Mouse (Mus musculus): ENCODE results near the gene Mthfd1l.
"Not testable (repeated sequence)": the region's sequence is repeated elsewhere in the genome, so short reads cannot be mapped to it uniquely, and the experiment has no call there.

The Mthfd1l gene

DNA sequence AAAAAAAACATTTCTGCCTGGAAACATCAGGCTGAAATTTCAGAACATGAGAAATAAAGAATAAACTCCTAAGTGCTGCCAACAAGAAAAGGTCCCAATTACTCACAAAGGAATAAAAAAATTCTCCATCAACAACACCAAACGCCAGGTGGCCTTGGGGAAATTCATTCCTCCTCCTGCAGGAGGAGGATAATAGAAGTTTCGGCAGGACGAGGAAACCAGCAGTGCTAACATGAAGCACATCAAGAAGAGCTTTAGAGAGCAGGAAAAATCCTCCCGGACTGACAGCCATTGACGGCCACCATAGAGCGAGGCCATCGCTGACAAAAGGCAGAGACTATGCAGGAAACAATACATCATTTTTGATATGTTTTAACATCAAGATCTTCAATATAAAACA is 71.5 kb downstream of the Mthfd1l start:
- no peak for DNase-seq (ENCODE audit: low spot score)

DNA sequence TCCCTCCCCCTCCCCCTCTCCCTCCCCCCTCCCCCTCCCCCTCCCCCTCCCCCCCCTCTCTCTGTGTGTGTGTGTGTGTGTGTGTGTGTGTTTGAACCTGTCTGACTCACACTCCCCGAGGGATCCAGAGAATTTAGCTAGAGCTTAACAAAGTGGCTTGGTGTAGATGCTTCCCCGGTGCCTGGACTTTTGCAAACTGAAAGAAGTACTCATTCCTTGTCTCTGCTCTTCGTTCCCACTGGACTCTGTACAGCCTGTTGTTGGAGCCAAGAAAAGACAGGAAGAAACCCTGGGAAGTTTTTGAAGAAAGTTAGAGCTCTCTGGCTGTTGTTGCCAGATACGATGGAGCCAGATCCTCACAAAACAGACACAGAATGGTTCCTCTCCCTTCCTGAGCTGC is 73.6 kb downstream of the Mthfd1l start:
- DNase-seq (ENCODE audit: low spot score), result no peak

DNA sequence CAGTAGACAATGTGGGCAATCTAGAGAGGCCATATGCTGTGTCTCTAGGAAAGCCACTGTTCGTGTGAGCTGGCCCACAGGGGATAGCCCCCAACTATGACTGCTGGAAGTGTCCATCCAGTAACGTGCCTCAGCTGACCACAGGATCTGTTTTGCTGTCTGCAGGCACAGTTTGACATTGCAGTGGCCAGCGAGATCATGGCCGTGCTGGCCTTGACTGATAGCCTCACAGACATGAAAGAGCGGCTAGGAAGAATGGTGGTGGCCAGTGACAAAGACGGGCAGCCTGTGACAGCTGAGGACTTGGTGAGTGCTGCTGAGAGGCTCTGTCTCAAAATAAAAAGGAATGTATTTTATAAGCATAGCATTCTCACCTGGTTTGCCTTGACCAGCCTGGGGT is 74.7 kb downstream of the Mthfd1l start:
- no peak for DNase-seq (ENCODE audit: low spot score)

DNA sequence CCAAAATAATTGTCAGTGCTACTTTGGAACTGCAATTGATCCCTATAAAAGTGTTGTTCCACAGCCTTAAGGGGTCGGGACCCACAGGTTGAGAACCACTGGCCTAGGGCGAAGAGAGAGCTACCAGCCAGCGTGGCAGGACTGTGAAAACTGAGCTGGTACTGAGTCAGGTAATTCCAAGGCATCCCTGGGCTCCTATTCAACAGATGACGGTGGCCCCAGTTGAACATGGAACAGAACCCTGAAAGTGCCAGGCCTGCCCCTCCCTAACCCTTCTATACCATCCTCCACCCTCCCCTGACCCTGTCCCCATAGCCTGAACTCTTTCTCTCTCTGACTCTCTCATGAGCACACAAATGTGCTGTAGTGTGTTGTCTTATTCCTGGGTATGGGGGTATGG is 77.3 kb downstream of the Mthfd1l start:
- no peak for DNase-seq (ENCODE audit: low spot score)

DNA sequence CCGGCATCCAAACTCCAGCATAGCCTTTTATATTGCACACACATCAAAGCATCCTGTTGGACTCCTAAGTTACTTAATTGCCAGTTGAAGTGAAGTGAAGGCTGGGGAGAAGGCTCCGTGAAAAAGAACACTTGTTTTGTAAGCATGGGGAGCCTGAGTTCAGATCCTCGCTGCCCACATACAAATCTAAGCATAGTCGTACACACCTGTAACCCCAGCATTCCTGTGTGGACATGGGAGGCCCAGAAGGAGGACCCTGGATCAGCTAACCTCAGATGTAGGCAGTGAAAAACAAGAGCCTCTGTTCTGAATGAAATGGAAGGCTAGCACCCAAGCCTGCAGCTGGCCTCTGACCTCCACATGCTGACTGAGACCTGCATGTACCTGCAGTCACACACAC is 79.8 kb downstream of the Mthfd1l start:
- DNase-seq (ENCODE audit: low spot score), result no peak

DNA sequence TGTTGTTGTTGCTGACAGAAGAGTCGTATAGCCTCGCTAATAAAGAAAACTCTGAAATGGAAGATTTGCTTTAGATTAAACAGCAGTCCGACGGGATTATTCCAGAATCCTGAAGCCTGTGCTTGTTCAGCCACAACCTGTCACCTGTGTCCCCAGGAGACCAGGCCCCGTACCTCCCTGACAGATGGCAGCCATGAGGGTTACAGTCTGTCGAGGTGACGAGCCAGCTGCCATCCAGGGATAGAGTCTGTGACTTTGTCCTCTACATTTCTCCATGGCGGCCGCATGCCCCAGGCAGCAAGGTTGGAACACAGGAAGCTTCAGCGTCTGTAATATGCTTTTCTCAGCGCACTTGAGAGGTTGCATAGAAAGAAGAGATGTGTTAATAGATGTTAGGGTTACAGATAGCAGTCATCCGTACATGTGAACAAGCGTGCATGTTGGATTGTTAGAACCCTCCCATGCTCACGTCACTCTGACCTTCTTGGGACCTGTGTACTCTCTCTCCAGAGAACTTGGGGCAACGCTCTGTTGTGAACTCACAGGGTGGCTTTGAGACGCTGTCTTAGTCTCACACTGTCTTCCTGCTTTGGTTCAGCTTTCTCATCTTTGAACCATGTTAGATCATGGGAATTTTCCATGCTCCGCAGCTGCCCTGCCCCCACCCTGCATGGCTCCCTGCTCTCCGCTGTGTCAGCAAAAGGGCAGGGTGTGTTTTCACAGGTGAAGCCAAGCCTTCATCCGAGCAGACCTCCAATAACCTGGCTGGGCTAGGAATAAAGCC is 80.6 kb downstream of the Mthfd1l start:
- DNase-seq (ENCODE audit: low spot score), result no peak

DNA sequence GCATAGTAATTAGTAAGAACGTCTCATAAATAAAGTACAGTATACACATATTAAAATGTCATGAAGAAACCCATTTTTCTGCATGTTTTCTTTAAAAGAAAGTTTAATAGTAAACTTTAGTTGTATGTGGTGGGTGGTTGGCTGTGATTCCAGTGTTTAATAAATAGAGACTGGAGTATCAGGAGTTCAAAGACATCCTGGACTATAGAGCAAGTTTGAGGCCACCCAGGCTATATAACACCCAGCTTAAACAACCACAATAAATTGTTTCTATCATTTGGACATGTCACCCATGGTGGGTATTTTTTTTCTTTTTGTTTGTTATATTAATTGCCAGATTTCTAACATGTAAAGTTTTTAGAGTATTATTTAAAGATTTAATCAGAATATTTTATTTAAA is 81.7 kb downstream of the Mthfd1l start:
- DNase-seq (ENCODE audit: low spot score), result no peak

DNA sequence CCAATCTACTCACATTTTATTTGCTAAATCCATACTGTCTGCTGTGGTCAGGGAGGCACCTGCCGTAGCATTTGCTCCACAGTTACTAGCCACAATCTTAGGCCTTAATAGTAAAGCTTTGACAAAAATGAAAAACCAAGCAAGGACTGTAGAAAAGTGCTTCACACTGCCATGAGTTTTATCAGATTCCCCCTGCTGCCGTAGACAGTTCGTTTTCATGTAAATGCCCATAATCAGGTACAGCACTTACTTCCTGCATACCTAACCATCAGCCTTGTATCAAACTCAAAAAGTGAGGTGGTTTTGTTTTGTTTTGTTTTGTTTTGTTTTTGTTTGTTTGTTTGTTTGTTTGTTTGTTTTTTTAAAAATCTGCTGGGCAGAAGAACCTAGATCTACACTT is 84.5 kb downstream of the Mthfd1l start:
- no peak for DNase-seq (ENCODE audit: low spot score)

DNA sequence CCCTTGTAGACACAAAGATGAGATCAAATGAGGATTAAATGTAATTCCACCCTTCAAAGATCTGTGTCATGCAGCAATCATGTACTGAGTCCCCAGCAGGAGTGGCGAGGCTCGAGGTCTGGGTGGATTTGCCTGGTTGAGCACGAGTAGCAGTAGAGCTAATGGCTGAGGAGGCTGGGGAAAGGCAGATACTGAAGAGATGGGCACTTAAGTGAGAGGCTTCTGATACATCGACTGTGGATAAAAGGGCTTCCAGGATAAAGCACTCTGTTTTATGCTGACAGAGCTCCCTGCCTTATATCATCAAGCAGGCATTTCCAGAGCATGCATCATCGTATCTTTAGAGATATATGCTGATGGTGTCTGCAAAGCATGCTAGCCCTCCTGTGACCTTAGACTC is 84.9 kb downstream of the Mthfd1l start:
- DNase-seq (ENCODE audit: low spot score), result no peak

DNA sequence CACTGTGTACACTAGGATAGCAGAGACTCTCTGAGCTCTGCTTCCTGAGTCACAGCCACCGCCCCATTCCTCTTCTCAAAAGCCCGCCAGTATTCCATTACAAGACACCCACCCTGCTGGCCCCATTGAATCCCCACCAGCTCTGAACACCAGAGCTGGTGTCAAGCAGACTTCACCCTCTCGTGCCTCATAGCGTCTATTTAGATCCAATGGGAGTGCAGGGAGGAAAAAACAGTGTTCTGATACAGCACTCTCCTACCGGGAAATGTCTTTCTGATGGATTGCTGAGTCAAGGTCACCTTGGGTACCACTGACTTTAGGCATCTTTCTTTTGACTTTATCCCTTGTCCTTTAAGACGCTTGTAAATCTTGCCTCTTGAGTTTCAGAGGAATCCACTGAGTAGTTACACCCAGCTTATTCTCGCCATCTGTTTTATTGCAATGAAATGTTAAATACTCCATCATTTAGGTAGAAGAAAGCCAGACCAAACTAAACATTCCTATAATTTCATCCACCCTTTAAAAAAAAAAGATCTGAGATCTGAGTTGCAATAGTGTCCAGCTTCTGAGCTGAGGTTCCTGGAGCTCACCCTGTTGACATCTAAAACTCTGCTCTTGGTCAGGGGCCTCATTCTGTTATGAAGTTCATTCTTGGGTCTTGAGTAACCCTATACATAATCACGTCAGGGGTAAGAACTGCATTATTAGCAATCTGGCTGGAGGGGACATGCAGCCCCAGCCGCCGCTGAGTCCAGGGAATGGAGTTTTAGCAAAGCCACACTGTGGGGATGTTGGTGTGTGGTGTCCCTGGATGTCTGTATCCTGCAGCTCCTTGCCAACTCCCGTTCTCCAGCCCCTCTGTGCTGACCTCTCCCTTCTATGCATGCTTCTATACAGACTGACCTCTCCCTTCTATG is 88.4 kb downstream of the Mthfd1l start:
- DNase-seq (ENCODE audit: low spot score), result no peak

DNA sequence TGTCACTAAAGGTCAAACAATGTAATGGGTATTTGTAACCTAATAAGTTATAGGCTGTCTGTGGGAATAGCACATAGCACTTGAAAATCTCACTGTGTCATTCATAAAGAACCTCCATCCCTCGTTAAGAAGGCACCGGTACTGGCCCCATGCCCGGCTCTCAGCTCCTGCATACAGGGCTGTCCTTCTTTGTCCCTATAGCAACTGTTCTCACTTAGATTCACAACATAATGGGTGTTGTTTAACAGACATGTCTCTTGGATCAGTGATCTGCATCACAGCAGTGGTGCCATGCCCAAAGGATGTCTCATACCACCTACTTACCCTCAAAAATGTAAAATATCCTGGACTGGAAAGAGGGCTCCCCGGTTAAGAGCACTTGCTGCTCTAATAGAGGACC is 90.6 kb downstream of the Mthfd1l start:
- DNase-seq (ENCODE audit: low spot score), result no peak

DNA sequence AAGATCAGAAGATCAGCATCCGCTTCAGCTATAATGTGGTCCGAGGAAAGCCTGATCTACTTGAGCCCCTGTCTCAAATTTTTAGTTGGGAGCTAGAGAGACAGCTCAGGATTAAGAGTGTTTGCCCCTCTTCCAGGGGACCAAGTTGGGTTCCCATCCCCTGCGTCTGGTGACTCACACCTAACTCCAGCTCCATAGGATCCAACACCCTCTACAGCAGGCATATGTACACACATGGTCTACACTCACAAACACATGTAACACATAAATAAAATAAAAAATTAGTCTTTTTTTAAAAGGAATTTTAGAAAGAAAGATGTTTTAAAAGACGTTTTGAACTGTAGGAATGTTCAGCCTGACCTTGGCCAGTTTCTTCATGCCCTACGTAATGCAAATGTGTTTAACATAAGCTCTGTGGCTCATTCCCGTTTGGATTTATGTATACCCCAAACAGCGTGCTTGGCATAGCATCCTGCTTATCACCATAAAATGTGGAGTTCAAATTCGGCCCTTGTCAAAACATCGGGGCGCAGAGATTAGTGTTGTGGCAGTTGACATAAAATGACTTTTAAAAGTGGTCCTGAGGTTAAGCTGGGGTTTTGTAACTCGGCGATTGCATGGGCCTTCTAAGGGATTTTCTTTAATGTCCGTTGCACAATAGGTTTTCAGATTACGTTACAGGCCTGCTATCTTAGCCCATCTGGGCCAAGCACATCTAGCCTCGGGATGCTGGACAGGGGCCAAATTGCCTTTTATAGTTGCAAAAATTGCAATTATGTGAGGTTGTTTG is 92.6 kb downstream of the Mthfd1l start:
- no peak for DNase-seq (ENCODE audit: low spot score)

DNA sequence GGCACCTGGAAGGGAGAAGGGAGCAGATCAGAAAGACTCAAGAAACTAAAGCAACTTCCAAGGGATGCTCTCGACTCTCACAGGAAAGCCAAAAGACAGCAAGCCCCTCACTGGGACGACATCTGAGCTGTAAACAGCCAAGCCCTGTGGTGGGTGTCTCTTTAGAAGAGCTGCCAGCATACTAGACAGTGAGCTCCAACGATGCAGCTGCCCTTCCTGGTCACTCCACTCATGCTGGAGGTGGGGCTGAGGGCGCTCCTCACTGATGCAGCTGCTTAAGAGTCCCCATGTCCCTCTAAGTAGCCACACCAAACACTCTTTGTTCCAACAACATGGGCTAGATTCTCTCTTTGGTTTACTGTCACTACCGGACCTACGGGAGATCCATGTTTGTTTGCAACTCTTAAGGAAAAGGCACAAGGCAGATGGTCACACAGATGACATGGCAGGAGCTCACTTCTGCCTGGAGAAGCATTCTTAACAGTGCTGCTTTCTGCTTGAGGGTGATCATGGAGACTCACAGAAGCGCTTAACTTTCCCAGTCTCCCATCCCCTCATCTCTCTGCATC is 96.4 kb downstream of the Mthfd1l start:
- DNase-seq (ENCODE audit: low spot score), result no peak

DNA sequence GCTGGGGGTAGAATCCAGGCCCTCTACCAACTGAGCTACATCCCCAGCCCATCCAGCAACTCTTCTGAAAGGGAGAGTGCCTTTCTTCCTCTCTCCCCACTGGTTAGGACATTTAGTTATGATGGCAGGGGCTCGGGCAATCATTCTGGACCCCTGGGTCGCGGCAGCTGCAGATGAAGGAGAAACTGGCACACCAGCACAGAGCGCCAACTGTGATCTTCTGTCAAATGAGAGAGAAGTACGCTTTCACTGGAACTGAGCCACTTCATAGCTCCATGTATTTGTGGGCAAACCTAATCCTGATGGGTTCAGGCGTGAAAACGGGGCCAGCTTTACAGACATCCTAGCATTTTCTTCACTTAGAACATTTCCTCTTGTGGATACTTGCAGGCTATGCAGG is 97.1 kb downstream of the Mthfd1l start:
- DNase-seq (ENCODE audit: low spot score), result no peak

DNA sequence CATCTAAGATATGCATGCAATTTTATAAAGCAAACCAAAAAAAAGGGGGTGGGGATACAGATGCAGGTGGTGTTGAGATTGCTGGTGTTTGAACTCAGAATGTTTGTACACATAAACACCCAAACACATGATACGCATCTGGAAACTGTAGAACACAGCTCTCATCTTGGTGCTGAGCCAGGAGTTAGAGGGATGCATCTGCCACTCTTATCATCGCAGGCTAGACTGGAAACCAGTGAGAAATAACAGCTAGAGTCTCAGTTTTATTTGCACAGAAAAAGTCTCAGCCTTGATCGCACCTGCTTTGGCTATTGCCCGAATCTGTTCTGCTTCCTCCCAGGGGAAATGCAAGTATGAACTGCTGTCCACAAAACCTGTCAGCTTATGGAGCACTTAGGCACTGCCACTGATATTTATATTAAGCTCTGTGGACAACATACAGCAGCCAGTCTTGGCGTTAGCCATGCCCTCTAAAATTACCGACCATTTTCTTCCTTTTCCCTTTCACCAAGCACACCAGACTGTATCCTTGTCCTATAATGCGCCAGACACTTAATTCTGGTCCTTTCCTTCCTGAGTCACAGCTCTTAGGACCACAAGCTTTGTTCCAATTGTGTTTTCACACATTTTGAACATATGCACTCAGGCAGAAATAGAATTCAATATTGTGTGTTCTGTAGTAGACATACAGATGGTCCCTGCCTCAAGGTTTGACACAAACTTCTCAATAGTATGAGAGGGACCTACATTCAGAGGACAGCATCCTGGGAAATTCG is 98.3 kb downstream of the Mthfd1l start:
- DNase-seq (ENCODE audit: low spot score), result no peak

DNA sequence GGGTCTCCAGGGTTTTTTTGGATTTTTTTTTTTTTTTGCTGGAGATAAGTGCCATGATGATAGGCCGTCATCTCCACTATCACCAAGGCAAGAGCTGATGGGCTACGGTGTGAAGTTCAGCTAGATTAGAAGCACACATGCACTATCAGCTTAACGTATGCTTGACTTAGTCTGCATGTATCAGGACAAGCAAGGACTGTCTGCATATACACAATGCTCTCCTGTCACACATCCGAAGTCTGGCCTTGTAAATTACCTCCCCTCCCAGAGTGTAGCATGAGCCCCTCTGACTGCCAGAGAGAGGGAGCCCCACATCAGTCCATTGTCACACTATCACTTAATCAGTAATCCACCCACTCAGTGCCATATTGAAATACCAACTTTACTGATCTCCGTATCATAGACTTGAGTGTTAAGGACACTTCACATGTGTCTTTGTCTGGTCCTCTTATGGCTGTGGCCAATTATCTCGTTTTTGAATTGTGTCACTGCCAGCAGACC is 99.0 kb downstream of the Mthfd1l start:
- no peak for DNase-seq (ENCODE audit: low spot score)

DNA sequence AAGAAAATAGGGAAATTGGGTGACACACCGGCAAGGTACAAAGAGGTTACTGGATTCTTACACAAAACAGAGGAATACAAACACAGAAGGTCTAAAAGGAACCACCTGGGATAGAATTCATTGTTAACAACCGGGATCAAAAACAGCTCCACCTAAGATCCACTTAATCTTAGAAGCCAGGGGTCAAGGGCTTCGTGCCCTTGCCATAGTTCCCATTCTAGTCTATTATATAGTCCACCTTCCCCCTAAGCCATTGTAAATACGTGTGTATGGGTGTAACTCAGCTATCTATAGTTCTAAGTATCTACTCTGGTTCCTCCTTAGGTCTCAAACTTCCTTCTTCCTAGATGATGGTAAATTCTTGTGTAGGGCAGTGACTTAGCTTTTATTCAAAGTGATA is 99.6 kb downstream of the Mthfd1l start:
- DNase-seq (ENCODE audit: low spot score), result not testable (repeated sequence)

DNA sequence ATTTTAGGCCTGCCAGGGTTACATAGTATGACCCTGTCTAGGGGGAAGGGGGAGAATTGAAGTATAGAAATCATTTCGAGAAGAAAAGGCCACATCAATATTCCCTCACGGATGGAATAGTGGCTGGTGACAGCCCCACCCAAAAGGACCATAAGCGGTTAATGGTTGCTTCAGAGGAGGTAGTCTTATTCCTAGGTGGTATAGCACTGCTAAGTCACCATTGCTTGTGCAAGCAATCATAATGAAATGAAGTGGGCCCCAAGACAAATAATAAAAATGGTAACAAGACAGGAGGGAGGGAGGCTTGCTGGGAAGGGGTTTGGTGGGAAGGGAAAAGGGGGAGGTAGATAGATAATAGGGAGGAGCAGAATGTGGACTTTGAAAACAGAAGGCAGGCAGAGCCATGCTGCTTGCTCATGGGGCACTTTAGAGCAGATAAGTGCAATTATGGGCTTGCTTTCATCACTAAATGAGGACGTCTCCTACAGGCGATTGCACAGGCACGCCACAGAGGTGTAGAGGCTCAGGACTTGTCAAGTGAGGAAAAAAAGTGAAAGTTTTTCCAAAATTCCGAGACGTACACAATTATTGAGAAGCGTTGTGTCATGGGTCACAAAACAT is 105.4 kb downstream of the Mthfd1l start:
- DNase-seq (ENCODE audit: low spot score), result no peak

DNA sequence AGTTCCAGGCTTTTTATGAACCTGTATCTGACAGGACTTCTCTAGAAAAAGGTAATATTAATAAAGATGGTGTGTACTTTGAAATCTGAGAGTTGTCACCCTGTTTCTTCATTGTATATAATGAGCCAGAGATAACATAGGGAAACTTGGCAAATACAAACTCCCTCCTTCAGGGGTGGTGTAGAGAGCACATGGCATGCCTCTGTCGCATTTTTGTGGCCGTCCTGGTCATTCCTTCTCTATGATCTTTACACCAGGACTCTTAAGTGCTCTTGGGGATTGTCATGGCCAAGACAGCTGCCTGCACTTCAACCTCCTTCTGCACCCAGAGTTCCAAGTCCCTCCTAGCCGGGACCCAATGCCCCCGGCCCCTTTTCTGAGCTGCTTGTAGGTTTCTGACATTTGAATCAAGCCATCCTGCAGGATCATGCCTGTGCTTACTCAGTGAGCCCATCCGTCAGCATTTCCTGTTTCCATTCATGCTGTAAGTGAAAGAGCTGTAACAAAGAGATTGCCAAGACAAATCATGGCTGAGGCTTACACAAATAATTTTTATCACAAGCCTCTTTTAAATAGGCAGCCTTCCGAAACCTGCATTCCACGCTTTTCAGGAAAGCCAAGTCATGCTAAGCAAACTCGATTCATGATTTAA is 106.2 kb downstream of the Mthfd1l start:
- no peak for DNase-seq (ENCODE audit: low spot score)

DNA sequence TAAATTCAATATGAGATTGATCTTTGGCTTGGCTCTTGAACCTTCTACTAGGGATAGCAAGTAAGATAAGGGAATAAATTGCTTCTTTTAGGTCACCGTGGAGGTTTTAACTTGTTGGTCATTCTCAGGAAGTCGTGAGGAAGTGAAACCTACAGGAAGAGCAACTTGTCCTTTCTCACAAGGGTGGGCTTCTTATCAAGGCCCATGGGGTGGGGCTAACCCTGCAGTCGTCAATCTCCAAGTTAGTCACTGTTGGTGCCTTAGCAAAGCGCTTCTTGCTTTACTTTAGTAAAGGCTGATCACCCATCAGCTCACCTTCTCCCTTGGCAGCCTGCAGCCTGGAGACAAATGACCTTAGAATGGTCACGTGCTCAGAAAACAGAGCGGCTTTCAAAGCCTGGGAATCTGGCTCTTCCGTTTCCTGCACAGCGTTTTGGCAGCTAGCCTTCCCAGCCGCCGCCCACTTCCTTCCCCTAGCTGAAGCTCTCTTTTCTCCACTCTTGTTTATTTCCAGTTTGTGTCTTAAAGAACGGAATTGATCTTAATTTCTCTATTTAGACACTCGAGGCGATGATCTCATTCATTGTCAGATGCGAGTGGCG is 106.8 kb downstream of the Mthfd1l start:
- no peak for DNase-seq (ENCODE audit: low spot score)
